Mouse (Mus musculus) liver, postnatal 0 days (tissue): Measurements from ENCODE around the gene Marveld3. TPM values are rescaled to one million over a fixed set of nuclear protein-coding genes. Genes with fewer than 3 reads are reported as not detected.
A peak's percentile ranks its signal among the peaks of the same experiment; 100 is the strongest.

ENCODE experiments used
- ATAC-seq: fragments of 200-750 bp; cut with Nextera tagmentation; 2 replicates; pipeline ENCODE4 v1.8.0; 2017; ENCODE audit warnings: mild to moderate bottlenecking, moderate library complexity
- DNase-seq: peaks from one replicate; pipeline ENCODE4 v3.0.0-alpha.2; 2016
- H3K27ac ChIP-seq: fragments of 300-500 bp; sonication (generic); 2 replicates; pipeline ENCODE4 v1.5.1; 2014; ENCODE audit warnings: antibody characterized with exemption, moderate library complexity, mild to moderate bottlenecking, low read depth
- H3K27me3 ChIP-seq: fragments of 300-500 bp; sonication (generic); 2 replicates; pipeline ENCODE4 v1.6.1; 2014; ENCODE audit warnings: low read length, control low read depth, mixed read lengths; ENCODE audit not compliant: insufficient read depth
- H3K36me3 ChIP-seq: fragments of 300-500 bp; sonication (generic); replicated peaks from 2 replicates; pipeline ENCODE4 v1.6.1; 2014; ENCODE audit warnings: mild to moderate bottlenecking, control low read depth, low read length, moderate library complexity, mixed read lengths; ENCODE audit not compliant: insufficient read depth
- H3K4me1 ChIP-seq: fragments of 300-500 bp; sonication (generic); 2 replicates; pipeline ENCODE4 v1.6.1; 2014; ENCODE audit warnings: antibody characterized with exemption, mild to moderate bottlenecking, control low read depth; ENCODE audit not compliant: insufficient read depth
- H3K4me2 ChIP-seq: fragments of 300-500 bp; sonication (generic); 2 replicates; pipeline ENCODE4 v1.6.1; 2014; ENCODE audit warnings: low read depth, mild to moderate bottlenecking, low read length, moderate library complexity, mixed read lengths
- H3K4me3 ChIP-seq: fragments of 300-500 bp; sonication (generic); 2 replicates; pipeline ENCODE4 v1.5.1; 2014; ENCODE audit warnings: low read depth, low read length
- H3K9ac ChIP-seq: fragments of 300-500 bp; sonication (generic); replicated peaks from 2 replicates; pipeline ENCODE4 v1.6.1; 2014; ENCODE audit warnings: mild to moderate bottlenecking, moderate library complexity
- H3K9me3 ChIP-seq: fragments of 300-500 bp; sonication (generic); 2 replicates; pipeline ENCODE4 v1.6.1; 2016; ENCODE audit warnings: mild to moderate bottlenecking, control low read depth, low read length, mixed read lengths
- CTCF ChIP-seq: sonication (generic); IDR thresholded peaks from 2 replicates; pipeline ENCODE4 v1.5.1; 2016; ENCODE audit warnings: antibody characterized with exemption, low read depth
- EP300 ChIP-seq: IDR thresholded peaks from 2 replicates; pipeline ENCODE4 v1.6.1; 2016; ENCODE audit warnings: antibody characterized with exemption, low read depth, mild to moderate bottlenecking
- WGBS: fragments of 180-500 bp; shearing (Covaris S2); extraction: QIAGEN DNeasy Blood & Tissue Kit; methylation state at CpG from one replicate; pipeline ENCODE4 v1.1.7; 2014; ENCODE audit not compliant: insufficient replicate concordance; 5-methylcytosine and 5-hydroxymethylcytosine counted together
- polyA plus RNA-seq: library from polyadenylated mRNA; unstranded; fragments of >200 nt; fragmentation: Nextera tagmentation; extraction: Ambion mirVana; gene quantifications from 2 replicates; pipeline ENCODE4 v1.2.1, GENCODE M21; 2015

Marveld3 gene
- polyA plus RNA-seq, 1 experiment from 2014 or later: 0.69 TPM

GRCm38 (mm10) chr8:110004300-110004699 is 42.3 kb upstream of the Marveld3 start:
- 0 out of 2 replicates have a peak, but pooled peaks cover 3% of the 10 kb centered on the region for H3K4me1 ChIP-seq
- H3K4me3 ChIP-seq: no peak overlapping the region
- DNase-seq: no peak
- no peaks in the 10 kb centered on the region for H3K27me3 ChIP-seq
- no peaks in the 10 kb centered on the region for H3K36me3 ChIP-seq
- H3K27ac ChIP-seq: no peak overlapping the region
- ATAC-seq: no peak
- WGBS: 69% methylated on average over 5 of the region's 5 CpGs
- no peak overlapping the region for H3K9ac ChIP-seq
- no peak overlapping the region for H3K4me2 ChIP-seq
- TF ChIP-seq CTCF (no peak), EP300 (no peak)
- H3K9me3 ChIP-seq: no peaks in the 10 kb centered on the region

GRCm38 (mm10) chr8:110002953-110003352 is 41.0 kb upstream of the Marveld3 start:
- WGBS: 29% methylated on average over 9 of the region's 9 CpGs
- peak; percentile 68 for DNase-seq

DNA sequence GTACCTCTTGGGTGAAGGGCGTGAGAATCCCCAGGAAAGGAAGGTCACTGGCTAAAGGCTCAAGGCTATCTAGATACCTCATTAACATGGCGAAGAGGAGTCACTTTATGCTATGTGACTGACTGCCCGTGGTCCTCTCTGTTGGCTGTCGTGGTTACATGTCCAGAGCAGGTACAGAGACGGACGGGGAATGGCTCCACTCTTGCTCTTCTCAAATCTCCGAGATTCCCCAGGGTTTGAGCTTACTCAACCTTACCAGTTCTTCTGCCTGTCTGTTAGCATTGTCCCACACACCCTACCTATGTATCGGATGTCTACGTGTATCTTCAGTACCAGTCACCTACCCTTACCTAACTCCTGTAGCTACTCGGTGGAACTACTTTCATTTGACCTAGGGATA is 38.0 kb upstream of the Marveld3 start:
- H3K4me1 ChIP-seq: 0 out of 2 replicates have a peak, but pooled peaks cover 3% of the 10 kb centered on the region
- H3K9ac ChIP-seq: no peak overlapping the region
- H3K27ac ChIP-seq: no peak overlapping the region
- peak; percentile 54 for ATAC-seq
- no peaks in the 10 kb centered on the region; the same call in 1 of the 2 replicates for H3K36me3 ChIP-seq
- no peak for DNase-seq
- WGBS: 68% methylated on average over 10 of the region's 10 CpGs
- H3K4me2 ChIP-seq: no peak overlapping the region
- no peaks in the 10 kb centered on the region for H3K9me3 ChIP-seq
- no peak overlapping the region for H3K4me3 ChIP-seq
- TF ChIP-seq CTCF: no peak
- TF ChIP-seq EP300: no peak
- H3K27me3 ChIP-seq: no peaks in the 10 kb centered on the region

More at GRCm38 (mm10) chr8:110002953-110003352, 41.0 kb upstream of the Marveld3 start:
- H3K36me3 ChIP-seq: no peaks in the 10 kb centered on the region; the same call in 1 of the 2 replicates
- no peaks in the 10 kb centered on the region for H3K9me3 ChIP-seq
- H3K4me1 ChIP-seq: 0 out of 2 replicates have a peak, but pooled peaks cover 3% of the 10 kb centered on the region
- ATAC-seq: no peak
- TF ChIP-seq CTCF: peak; percentile 73
- no peak for TF ChIP-seq EP300
- no peak overlapping the region for H3K9ac ChIP-seq
- H3K27me3 ChIP-seq: no peaks in the 10 kb centered on the region
- no peak overlapping the region for H3K4me3 ChIP-seq
- H3K4me2 ChIP-seq: no peak overlapping the region
- H3K27ac ChIP-seq: no peak overlapping the region

DNA sequence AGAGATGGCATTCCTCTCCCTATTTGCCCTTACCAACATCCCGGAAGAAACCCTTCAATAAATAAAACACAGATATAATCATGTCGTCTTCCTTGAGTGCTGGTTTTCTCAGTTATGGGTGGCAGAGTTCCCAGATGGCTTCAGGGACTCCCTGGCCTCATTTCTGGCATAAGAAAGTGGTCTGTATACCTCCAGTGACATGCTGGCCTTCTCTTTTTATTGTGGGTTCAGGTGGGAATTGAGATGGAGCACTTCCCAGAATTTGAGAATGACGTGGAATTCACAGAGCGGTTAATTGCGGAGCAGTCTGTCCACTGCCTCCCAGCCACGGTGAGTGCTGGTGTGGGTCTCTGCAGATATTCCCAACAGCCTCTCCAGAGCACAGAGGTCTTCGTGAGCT is 36.1 kb upstream of the Marveld3 start:
- no peak overlapping the region for H3K27ac ChIP-seq
- no peaks in the 10 kb centered on the region for H3K27me3 ChIP-seq
- no peak overlapping the region for H3K4me2 ChIP-seq
- DNase-seq (no peak), ATAC-seq (no peak)
- no peak for TF ChIP-seq EP300
- TF ChIP-seq CTCF: no peak
- H3K9ac ChIP-seq: no peak overlapping the region
- no peaks in the 10 kb centered on the region for H3K4me1 ChIP-seq
- no peak overlapping the region for H3K4me3 ChIP-seq
- WGBS: 73% methylated on average over 7 of the region's 7 CpGs
- H3K36me3 ChIP-seq: peaks cover 5% of the 10 kb centered on the region
- H3K9me3 ChIP-seq: no peaks in the 10 kb centered on the region

DNA sequence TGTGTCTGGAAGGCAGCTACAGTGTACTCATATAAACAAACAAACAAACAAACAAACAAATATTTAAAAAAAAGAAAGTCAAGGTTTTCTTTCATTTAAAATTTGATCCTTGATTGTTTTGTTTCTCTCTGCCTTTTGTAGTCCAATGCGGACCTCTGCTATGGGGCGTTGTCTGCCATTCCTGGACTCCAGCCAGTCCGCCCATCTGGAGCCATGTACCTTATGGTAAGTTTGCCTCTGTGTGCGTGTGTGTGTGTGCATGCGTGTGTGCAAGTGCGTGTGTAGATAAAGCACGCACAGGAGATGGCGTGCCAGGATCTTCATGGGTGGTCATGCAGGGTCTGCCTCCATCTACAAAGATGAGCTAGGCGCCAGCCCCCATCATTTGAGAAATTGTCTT is 35.4 kb upstream of the Marveld3 start:
- H3K27ac ChIP-seq: no peak overlapping the region
- no peak overlapping the region for H3K9ac ChIP-seq
- ATAC-seq (no peak), DNase-seq (no peak)
- H3K4me3 ChIP-seq: no peak overlapping the region
- H3K36me3 ChIP-seq: peaks cover 5% of the 10 kb centered on the region
- no peaks in the 10 kb centered on the region for H3K9me3 ChIP-seq
- H3K4me2 ChIP-seq: no peak overlapping the region
- TF ChIP-seq EP300 (no peak), CTCF (no peak)
- no peaks in the 10 kb centered on the region; the same call in 1 of the 2 replicates for H3K4me1 ChIP-seq
- no peaks in the 10 kb centered on the region for H3K27me3 ChIP-seq
- WGBS: 82% methylated on average over 9 of the region's 9 CpGs

- H3K27ac ChIP-seq: peak overlapping the region; percentile 77
- DNase-seq (no peak), ATAC-seq (peak; percentile 51)
- H3K27me3 ChIP-seq: no peaks in the 10 kb centered on the region
- no peak overlapping the region for H3K9ac ChIP-seq
- H3K4me2 ChIP-seq: 0 out of 2 replicates have a peak overlapping the region, but pooled peaks have one; percentile 14
- H3K4me1 ChIP-seq: peaks cover 2% of the 10 kb centered on the region
- H3K9me3 ChIP-seq: no peaks in the 10 kb centered on the region
- H3K4me3 ChIP-seq: peak overlapping the region; percentile 36; the same call in 1 of the 2 replicates
- TF ChIP-seq EP300 (no peak), CTCF (no peak)
- peaks cover 5% of the 10 kb centered on the region; the same call in 1 of the 2 replicates for H3K36me3 ChIP-seq
- WGBS: 56% methylated on average over 1 of the region's 1 CpGs
Measured at GRCm38 (mm10) chr8:109992951-109993350, 30.9 kb upstream of the Marveld3 start.
